Mouse (Mus musculus): ENCODE measurements at regions not wholly inside any gene's neighbourhood (a gene's known extent, or its start where the extent isn't known, plus 50 kb on each side); places are given as distances from the start of the nearest gene placed in this dataset.

DNA sequence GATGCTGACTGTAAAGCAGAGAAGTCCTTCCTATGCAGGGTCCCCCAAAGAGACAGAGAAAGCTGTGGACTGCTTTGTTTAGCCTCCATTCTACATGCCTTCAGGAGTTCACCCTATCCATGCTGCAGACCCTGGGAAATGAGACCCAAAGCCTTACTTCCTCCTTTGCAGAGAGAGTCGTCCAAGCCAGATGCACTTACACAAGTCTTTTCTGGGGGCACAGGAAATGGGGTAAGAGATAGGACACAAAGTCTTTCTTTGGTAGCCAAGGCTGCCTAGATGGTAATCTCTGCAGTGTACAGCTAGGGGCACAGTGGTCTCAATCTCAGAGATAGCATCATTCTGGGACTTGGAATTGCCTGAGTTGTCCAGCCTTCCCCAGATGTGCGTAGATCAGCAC lies 448.1 kb upstream of the Smim15 start:
- H3K27me3 ChIP-seq (ENCODE audit: insufficient read depth, low read length), result peaks cover 8% of the 10 kb centered on the region
- no peak for TF ChIP-seq NANOG (IDR thresholded peaks at IDR 0.05; ENCODE audit: borderline replicate concordance, low read length)
- TF ChIP-seq POU5F1 (IDR thresholded peaks at IDR 0.05; ENCODE audit: borderline replicate concordance, low read length), result no peak
- no peak for TF ChIP-seq CTCF (conservative IDR thresholded peaks at IDR 0.05; ENCODE audit: low read length)
- no peak overlapping the region for H3K4me3 ChIP-seq (replicated peaks; ENCODE audit: low read length)
- H3K9me3 ChIP-seq (ENCODE audit: low read length), result no peaks in the 10 kb centered on the region
- H3K36me3 ChIP-seq (ENCODE audit: insufficient read depth, low read length), result no peaks in the 10 kb centered on the region
- peaks cover 18% of the 10 kb centered on the region for H3K4me1 ChIP-seq (replicated peaks; ENCODE audit: low read depth, low read length)

DNA sequence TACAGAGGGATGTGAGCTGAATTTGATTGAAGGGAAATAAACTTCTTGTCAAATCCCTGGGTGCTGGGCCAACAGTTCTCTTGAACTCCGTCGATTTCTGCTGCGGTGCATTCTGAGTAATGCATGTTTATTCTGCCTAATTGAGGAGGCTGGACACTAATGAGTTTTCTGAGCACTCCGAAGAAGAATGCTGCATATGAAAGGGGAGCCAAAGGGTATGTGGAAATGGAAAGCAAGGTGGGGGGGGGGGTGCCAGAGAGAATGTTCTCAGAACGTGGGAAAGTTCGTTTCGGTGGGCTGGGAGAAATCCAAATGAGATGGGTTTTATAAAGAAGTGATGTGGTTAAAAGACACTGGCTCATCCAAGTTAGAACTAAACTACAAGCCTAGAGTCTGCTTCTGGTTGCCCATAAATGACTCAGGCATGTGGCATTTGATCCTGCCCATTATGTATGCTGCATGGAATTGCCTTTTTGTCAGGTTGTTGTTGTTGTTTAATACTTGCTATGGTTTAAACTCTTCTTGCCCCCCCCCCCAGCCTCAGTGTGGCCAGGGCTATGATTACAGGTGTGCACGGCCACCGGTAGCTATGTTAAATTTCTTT lies 455.7 kb upstream of the Smim15 start:
- H3K4me1 ChIP-seq (replicated peaks; ENCODE audit: low read depth, low read length), result no peaks in the 10 kb centered on the region
- H3K36me3 ChIP-seq (ENCODE audit: insufficient read depth, low read length), result no peaks in the 10 kb centered on the region
- TF ChIP-seq CTCF (conservative IDR thresholded peaks at IDR 0.05; ENCODE audit: low read length) (no peak), NANOG (IDR thresholded peaks at IDR 0.05; ENCODE audit: borderline replicate concordance, low read length) (no peak), POU5F1 (IDR thresholded peaks at IDR 0.05; ENCODE audit: borderline replicate concordance, low read length) (no peak)
- H3K9me3 ChIP-seq (ENCODE audit: low read length), result peaks cover 11% of the 10 kb centered on the region; the same call in 1 of the 2 replicates
- H3K27me3 ChIP-seq (ENCODE audit: insufficient read depth, low read length), result no peaks in the 10 kb centered on the region
- no peak overlapping the region for H3K4me3 ChIP-seq (replicated peaks; ENCODE audit: low read length)

DNA sequence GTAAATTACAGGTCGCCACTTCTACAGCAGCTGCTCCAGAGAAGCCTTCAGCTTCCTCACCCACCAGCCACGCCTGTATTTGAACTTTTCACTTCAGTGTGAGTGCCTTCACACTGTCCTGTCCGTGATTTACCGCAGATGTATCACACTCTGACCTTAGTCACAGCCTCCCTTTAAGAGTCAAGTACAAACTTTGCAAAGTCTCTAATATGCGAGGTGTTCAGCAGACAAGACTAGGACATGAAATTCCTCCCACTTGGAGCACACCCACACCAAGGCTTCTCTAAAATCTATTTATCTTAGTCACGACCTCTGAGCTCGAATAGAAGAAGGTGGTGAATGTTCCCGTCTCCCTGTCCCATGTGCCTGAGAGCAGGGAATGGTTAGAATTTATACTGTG lies 456.6 kb upstream of the Smim15 start:
- peaks cover 11% of the 10 kb centered on the region; the same call in 1 of the 2 replicates for H3K9me3 ChIP-seq (ENCODE audit: low read length)

DNA sequence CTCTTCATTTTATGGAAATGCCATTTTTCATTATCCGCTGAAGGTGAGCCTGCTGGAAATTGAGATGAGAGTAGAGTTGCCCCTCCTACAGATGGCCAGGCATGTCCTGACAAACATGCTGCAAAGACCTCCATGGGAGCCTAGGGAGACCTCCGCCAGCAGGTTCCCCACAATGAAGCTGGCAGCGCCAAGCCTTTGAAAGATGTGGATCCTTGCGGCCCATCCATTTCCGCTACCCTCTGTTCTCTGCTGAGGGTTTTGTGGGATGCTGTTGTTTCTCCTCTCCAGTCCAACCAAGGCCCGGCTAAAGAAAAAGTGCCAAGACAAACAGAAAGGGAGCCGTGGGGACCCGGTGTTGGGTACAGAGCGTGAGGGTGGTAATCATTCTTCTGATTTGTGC lies 458.3 kb upstream of the Smim15 start:
- no peak overlapping the region for H3K4me3 ChIP-seq (replicated peaks; ENCODE audit: low read length)
- H3K36me3 ChIP-seq (ENCODE audit: insufficient read depth, low read length), result no peaks in the 10 kb centered on the region
- no peaks in the 10 kb centered on the region for H3K4me1 ChIP-seq (replicated peaks; ENCODE audit: low read depth, low read length)
- no peak for TF ChIP-seq CTCF (conservative IDR thresholded peaks at IDR 0.05; ENCODE audit: low read length)
- TF ChIP-seq POU5F1 (IDR thresholded peaks at IDR 0.05; ENCODE audit: borderline replicate concordance, low read length), result no peak
- TF ChIP-seq NANOG (IDR thresholded peaks at IDR 0.05; ENCODE audit: borderline replicate concordance, low read length), result no peak
- H3K9me3 ChIP-seq (ENCODE audit: low read length), result peaks cover 11% of the 10 kb centered on the region; the same call in 1 of the 2 replicates
- H3K27me3 ChIP-seq (ENCODE audit: insufficient read depth, low read length), result no peaks in the 10 kb centered on the region

More for the DNA sequence above, 456.6 kb upstream of the Smim15 start:
- Histone ChIP-seq H3K4me3 (replicated peaks; ENCODE audit: low read length) (no peak overlapping the region), H3K4me1 (replicated peaks; ENCODE audit: low read depth, low read length) (no peaks in the 10 kb centered on the region), H3K27me3 (ENCODE audit: insufficient read depth, low read length) (no peaks in the 10 kb centered on the region), H3K36me3 (ENCODE audit: insufficient read depth, low read length) (no peaks in the 10 kb centered on the region)
- TF ChIP-seq CTCF (conservative IDR thresholded peaks at IDR 0.05; ENCODE audit: low read length) (no peak), POU5F1 (IDR thresholded peaks at IDR 0.05; ENCODE audit: borderline replicate concordance, low read length) (no peak), NANOG (IDR thresholded peaks at IDR 0.05; ENCODE audit: borderline replicate concordance, low read length) (no peak)

DNA sequence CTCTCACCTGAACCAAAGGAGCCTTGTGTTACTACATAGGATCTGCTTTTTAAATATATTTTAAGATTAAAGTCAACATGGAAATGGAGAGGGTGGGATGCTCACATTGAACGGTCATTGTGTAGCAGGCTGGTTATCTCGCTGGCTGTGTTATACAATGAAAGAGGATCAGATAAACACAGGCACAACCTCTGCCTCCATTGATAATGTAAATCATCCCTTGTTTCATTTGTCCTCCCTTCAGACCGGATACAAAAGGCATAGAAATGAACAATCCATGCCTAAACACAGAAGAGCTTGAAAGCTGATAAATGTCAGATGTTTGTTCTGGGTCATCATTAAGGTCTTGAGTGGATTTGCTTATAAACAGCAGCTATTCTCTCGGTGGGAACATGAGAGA lies 458.9 kb upstream of the Smim15 start:
- TF ChIP-seq NANOG (IDR thresholded peaks at IDR 0.05; ENCODE audit: borderline replicate concordance, low read length) (no peak), CTCF (conservative IDR thresholded peaks at IDR 0.05; ENCODE audit: low read length) (no peak), POU5F1 (IDR thresholded peaks at IDR 0.05; ENCODE audit: borderline replicate concordance, low read length) (no peak)
- H3K9me3 ChIP-seq (ENCODE audit: low read length), result peaks cover 8% of the 10 kb centered on the region; the same call in 1 of the 2 replicates
- no peak overlapping the region for H3K4me3 ChIP-seq (replicated peaks; ENCODE audit: low read length)
- no peaks in the 10 kb centered on the region for H3K27me3 ChIP-seq (ENCODE audit: insufficient read depth, low read length)
- no peaks in the 10 kb centered on the region for H3K4me1 ChIP-seq (replicated peaks; ENCODE audit: low read depth, low read length)
- H3K36me3 ChIP-seq (ENCODE audit: insufficient read depth, low read length), result no peaks in the 10 kb centered on the region

DNA sequence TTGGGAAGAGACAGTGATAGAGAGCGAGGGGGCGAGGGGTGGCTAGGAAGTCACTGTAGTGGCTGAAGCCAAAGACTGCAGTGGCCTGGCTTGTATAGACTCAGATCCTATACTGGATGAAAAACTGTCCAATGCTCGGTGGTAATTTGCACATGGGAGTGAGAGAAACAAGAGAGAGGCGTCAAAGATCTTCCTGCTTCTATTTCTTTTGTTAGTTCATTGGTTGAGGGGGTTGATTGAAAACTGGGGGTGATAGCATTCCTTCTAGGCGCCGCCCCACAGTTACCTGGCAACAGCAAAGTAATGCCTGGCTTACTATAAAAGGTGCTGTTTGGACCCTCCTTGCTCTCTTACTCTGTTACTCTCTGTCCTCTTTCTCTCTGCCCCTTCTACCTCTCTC lies 465.3 kb upstream of the Smim15 start:
- Histone ChIP-seq H3K27me3 (ENCODE audit: insufficient read depth, low read length) (0 out of 2 replicates have a peak, but pooled peaks cover 1% of the 10 kb centered on the region), H3K36me3 (ENCODE audit: insufficient read depth, low read length) (no peaks in the 10 kb centered on the region), H3K4me3 (replicated peaks; ENCODE audit: low read length) (no peak overlapping the region), H3K9me3 (ENCODE audit: low read length) (no peaks in the 10 kb centered on the region), H3K4me1 (replicated peaks; ENCODE audit: low read depth, low read length) (no peaks in the 10 kb centered on the region)
- TF ChIP-seq CTCF (conservative IDR thresholded peaks at IDR 0.05; ENCODE audit: low read length) (no peak), NANOG (IDR thresholded peaks at IDR 0.05; ENCODE audit: borderline replicate concordance, low read length) (no peak), POU5F1 (IDR thresholded peaks at IDR 0.05; ENCODE audit: borderline replicate concordance, low read length) (no peak)

DNA sequence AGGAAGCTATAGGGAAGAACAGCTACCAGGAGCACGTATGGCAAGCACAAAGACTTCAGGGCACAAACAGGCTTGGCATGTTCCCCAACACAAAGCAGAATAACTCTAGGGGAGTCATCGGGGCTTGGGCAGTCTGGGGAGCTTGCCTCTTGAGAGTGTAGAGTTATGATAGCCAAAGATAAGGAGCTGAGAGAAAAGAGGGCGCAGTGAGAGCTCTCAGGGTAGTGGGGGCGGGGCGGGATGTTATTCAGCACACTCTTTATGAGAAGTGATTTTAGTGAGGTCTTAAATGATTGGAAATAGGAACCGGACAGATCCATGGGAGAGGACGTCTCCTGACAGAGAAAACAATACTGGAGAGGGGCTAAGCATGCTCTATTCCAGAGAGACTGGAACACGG lies 466.4 kb upstream of the Smim15 start:
- TF ChIP-seq POU5F1 (IDR thresholded peaks at IDR 0.05; ENCODE audit: borderline replicate concordance, low read length) (no peak), NANOG (IDR thresholded peaks at IDR 0.05; ENCODE audit: borderline replicate concordance, low read length) (no peak), CTCF (conservative IDR thresholded peaks at IDR 0.05; ENCODE audit: low read length) (no peak)
- no peaks in the 10 kb centered on the region for H3K36me3 ChIP-seq (ENCODE audit: insufficient read depth, low read length)
- H3K9me3 ChIP-seq (ENCODE audit: low read length), result no peaks in the 10 kb centered on the region
- H3K27me3 ChIP-seq (ENCODE audit: insufficient read depth, low read length), result peaks cover 6% of the 10 kb centered on the region; the same call in 1 of the 2 replicates
- no peak overlapping the region for H3K4me3 ChIP-seq (replicated peaks; ENCODE audit: low read length)
- no peaks in the 10 kb centered on the region for H3K4me1 ChIP-seq (replicated peaks; ENCODE audit: low read depth, low read length)

DNA sequence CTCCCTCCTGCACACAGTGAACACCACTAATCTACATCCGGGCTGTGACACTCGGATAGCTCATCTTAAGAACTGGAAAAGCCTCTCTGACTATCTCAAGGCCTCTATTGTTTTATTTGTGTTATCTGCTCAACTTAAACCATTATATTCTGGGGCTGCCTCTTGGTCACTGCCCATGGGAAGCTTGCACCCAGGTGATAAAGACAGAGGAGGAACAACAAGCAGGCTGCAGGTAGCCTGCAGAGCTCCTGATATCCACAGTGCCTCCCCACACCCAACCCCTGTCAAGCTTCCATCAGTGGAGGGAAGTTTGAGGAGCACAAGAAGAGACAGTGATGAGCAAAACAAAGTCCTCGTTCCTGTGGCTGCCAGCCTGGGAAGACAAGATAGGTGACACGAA lies 467.0 kb upstream of the Smim15 start:
- no peak for TF ChIP-seq NANOG (IDR thresholded peaks at IDR 0.05; ENCODE audit: borderline replicate concordance, low read length)
- no peak for TF ChIP-seq CTCF (conservative IDR thresholded peaks at IDR 0.05; ENCODE audit: low read length)
- TF ChIP-seq POU5F1 (IDR thresholded peaks at IDR 0.05; ENCODE audit: borderline replicate concordance, low read length), result no peak
- Histone ChIP-seq H3K9me3 (ENCODE audit: low read length) (no peaks in the 10 kb centered on the region), H3K4me1 (replicated peaks; ENCODE audit: low read depth, low read length) (no peaks in the 10 kb centered on the region), H3K4me3 (replicated peaks; ENCODE audit: low read length) (no peak overlapping the region), H3K27me3 (ENCODE audit: insufficient read depth, low read length) (peaks cover 6% of the 10 kb centered on the region; the same call in 1 of the 2 replicates), H3K36me3 (ENCODE audit: insufficient read depth, low read length) (no peaks in the 10 kb centered on the region)

DNA sequence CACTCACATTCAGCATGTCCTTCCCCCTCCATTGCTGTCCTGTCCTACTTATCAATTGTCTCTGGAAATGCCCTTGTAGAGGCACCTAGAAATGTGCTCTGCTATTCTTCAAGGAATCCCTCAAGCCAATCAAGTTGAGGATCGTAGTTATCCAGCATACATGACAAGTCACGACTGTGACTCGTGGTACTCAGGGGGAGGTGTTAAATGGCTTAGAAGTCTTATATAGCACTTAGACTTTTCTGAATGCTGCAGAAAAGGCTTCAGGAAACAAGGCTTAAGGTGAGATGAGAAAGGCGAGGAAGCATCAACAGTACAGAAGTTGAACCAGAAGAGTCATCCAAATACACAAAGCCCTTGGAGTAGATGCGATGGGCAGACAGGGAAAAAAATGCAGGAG lies 467.5 kb upstream of the Smim15 start:
- Histone ChIP-seq H3K36me3 (ENCODE audit: insufficient read depth, low read length) (no peaks in the 10 kb centered on the region), H3K4me3 (replicated peaks; ENCODE audit: low read length) (no peak overlapping the region), H3K27me3 (ENCODE audit: insufficient read depth, low read length) (peaks cover 6% of the 10 kb centered on the region; the same call in 1 of the 2 replicates), H3K4me1 (replicated peaks; ENCODE audit: low read depth, low read length) (no peaks in the 10 kb centered on the region), H3K9me3 (ENCODE audit: low read length) (no peaks in the 10 kb centered on the region)
- TF ChIP-seq POU5F1 (IDR thresholded peaks at IDR 0.05; ENCODE audit: borderline replicate concordance, low read length) (no peak), CTCF (conservative IDR thresholded peaks at IDR 0.05; ENCODE audit: low read length) (no peak), NANOG (IDR thresholded peaks at IDR 0.05; ENCODE audit: borderline replicate concordance, low read length) (no peak)

Measured in E14TG2a.4 (cell line).